Mouse (Mus musculus) heart, embryonic 14.5 days (tissue): ENCODE measurements around the gene Desi2. TPM values are rescaled to one million over a fixed set of nuclear protein-coding genes. Genes with fewer than 3 reads are reported as not detected.
"Not testable (repeated sequence)": the region's sequence is repeated elsewhere in the genome, so short reads cannot be mapped to it uniquely, and the experiment has no call there.

ENCODE experiments used
- ATAC-seq: fragments of 200-750 bp; cut with Nextera tagmentation; 2 replicates; pipeline ENCODE4 v1.8.0; 2017; ENCODE audit warnings: low read depth, moderate TSS enrichment; ENCODE audit not compliant: insufficient number of reproducible peaks, insufficient read depth, low FRiP score
- H3K27ac ChIP-seq, 2 experiments: fragments of 200-500 bp in 1 of 2; fragments of 300-500 bp in 1 of 2; sonication (generic) in 1 of 2; replicated peaks in 1 of 2; 2 replicates each; pipeline ENCODE4 v1.5.1; 2012 to 2014; ENCODE audit warnings: low read depth in 2 of 2, low read length in 2 of 2, control low read depth in 1 of 2, mild to moderate bottlenecking in 1 of 2, mixed read lengths in 1 of 2; ENCODE audit not compliant: control insufficient read depth in 1 of 2, insufficient read depth in 1 of 2
- H3K27me3 ChIP-seq: fragments of 300-500 bp; sonication (generic); 2 replicates; pipeline ENCODE4 v1.6.1; 2014; ENCODE audit warnings: mild to moderate bottlenecking, low read length, control low read depth; ENCODE audit not compliant: control insufficient read depth, insufficient read depth
- H3K36me3 ChIP-seq: fragments of 300-500 bp; sonication (generic); 2 replicates; pipeline ENCODE4 v1.6.1; 2014; ENCODE audit warnings: mild to moderate bottlenecking, control low read depth, low read length, mixed read lengths; ENCODE audit not compliant: control insufficient read depth, insufficient read depth
- H3K4me1 ChIP-seq, 2 experiments: fragments of 200-500 bp in 1 of 2; fragments of 300-500 bp in 1 of 2; sonication (generic) in 1 of 2; 2 replicates each; pipeline ENCODE4 v1.6.1; 2012 to 2014; ENCODE audit warnings: low read length in 2 of 2, control low read depth in 1 of 2, mixed read lengths in 1 of 2; ENCODE audit not compliant: control insufficient read depth in 2 of 2, insufficient read depth in 2 of 2
- H3K4me2 ChIP-seq: fragments of 300-500 bp; sonication (generic); 2 replicates; pipeline ENCODE4 v1.6.1; 2014; ENCODE audit warnings: mild to moderate bottlenecking, low read length
- H3K4me3 ChIP-seq, 2 experiments: fragments of 200-500 bp in 1 of 2; fragments of 300-500 bp in 1 of 2; sonication (generic) in 1 of 2; 2 replicates each; pipeline ENCODE4 v1.5.1; 2012 to 2014; ENCODE audit warnings: low read length in 2 of 2, mild to moderate bottlenecking in 2 of 2, control low read depth in 1 of 2, low read depth in 1 of 2, moderate library complexity in 1 of 2; ENCODE audit not compliant: control insufficient read depth in 1 of 2, insufficient read depth in 1 of 2
- H3K9ac ChIP-seq: fragments of 300-500 bp; sonication (generic); 2 replicates; pipeline ENCODE4 v1.6.1; 2014; ENCODE audit warnings: mild to moderate bottlenecking, low read length
- H3K9me3 ChIP-seq: fragments of 300-500 bp; sonication (generic); 2 replicates; pipeline ENCODE4 v1.6.1; 2016; ENCODE audit warnings: low read length, control low read depth; ENCODE audit not compliant: control insufficient read depth
- WGBS: fragments of 180-500 bp; shearing (Covaris S2); extraction: QIAGEN DNeasy Blood & Tissue Kit; methylation state at CpG from one replicate; pipeline ENCODE4 v1.1.7; 2014; 5-methylcytosine and 5-hydroxymethylcytosine counted together
- polyA plus RNA-seq: library from polyadenylated mRNA; unstranded; fragments of >200 nt; fragmentation: Nextera tagmentation; extraction: Ambion mirVana; gene quantifications from 2 replicates; pipeline ENCODE4 v1.2.1, GENCODE M21; 2014

Desi2 gene
- 25.9 and 30.7 TPM in 2 replicates for polyA plus RNA-seq

GRCm38 (mm10) chr1:178187216-178187791 is at the start of gene Desi2:
Desi2 (plus strand) TSS chr1:178187417.
- H3K4me3 ChIP-seq, result peak within 1 kb of the TSS; percentile 64 to 90
- peak within 1 kb of the TSS; percentile 81 for H3K4me2 ChIP-seq
- under 1% methylated on average over 34 of the region's 37 CpGs for WGBS
- peaks cover 0 to 19% of the 10 kb centered on the region in 2 experiments; a peak in 2 of 4 replicates for H3K4me1 ChIP-seq
- H3K27me3 ChIP-seq, H3K9me3 ChIP-seq, H3K36me3 ChIP-seq: not testable (repeated sequence)
- peak; percentile 100 for ATAC-seq
- peak within 1 kb of the TSS; percentile 81 to 82 for H3K27ac ChIP-seq
- peak within 1 kb of the TSS; percentile 73 for H3K9ac ChIP-seq

- not testable (repeated sequence) for H3K9me3 ChIP-seq, ATAC-seq, H3K27me3 ChIP-seq, H3K4me1 ChIP-seq, H3K27ac ChIP-seq, H3K4me2 ChIP-seq, H3K4me3 ChIP-seq, H3K36me3 ChIP-seq, H3K9ac ChIP-seq
- WGBS, result 0% methylated on average over 1 of the region's 2 CpGs
Observed at GRCm38 (mm10) chr1:178146513-178146912, 40.7 kb upstream of the Desi2 start.

GRCm38 (mm10) chr1:178146915-178147314 is 40.3 kb upstream of the Desi2 start:
- not testable (repeated sequence) for H3K36me3 ChIP-seq, H3K4me3 ChIP-seq, H3K9me3 ChIP-seq, ATAC-seq, H3K4me2 ChIP-seq, H3K27ac ChIP-seq, H3K4me1 ChIP-seq, H3K9ac ChIP-seq, H3K27me3 ChIP-seq
- WGBS, result 69% methylated on average over 3 of the region's 4 CpGs

GRCm38 (mm10) chr1:178182251-178182650 is 5.0 kb upstream of the Desi2 start:
- H3K36me3 ChIP-seq, result no peaks in the 10 kb centered on the region
- 87% methylated on average over 2 of the region's 2 CpGs for WGBS

GRCm38 (mm10) chr1:178185591-178185990 is 1.6 kb upstream of the Desi2 start:
- H3K4me3 ChIP-seq, result no peak overlapping the region
- H3K4me2 ChIP-seq, result no peak overlapping the region
- no peak overlapping the region for H3K9ac ChIP-seq
- H3K27me3 ChIP-seq, result no peaks in the 10 kb centered on the region
- no peak for ATAC-seq
- H3K4me1 ChIP-seq, result peaks cover 0 to 12% of the 10 kb centered on the region in 2 experiments; a peak in 2 of 4 replicates
- H3K27ac ChIP-seq, result no peak overlapping the region
- no peaks in the 10 kb centered on the region for H3K36me3 ChIP-seq
- no peaks in the 10 kb centered on the region for H3K9me3 ChIP-seq

More at GRCm38 (mm10) chr1:178182251-178182650, 5.0 kb upstream of the Desi2 start:
- no peak overlapping the region for H3K4me2 ChIP-seq
- no peaks in the 10 kb centered on the region for H3K9me3 ChIP-seq
- no peak for ATAC-seq
- no peaks in the 10 kb centered on the region for H3K27me3 ChIP-seq
- H3K4me3 ChIP-seq, result no peak overlapping the region
- no peaks in the 10 kb centered on the region; a peak in 1 of 4 replicates for H3K4me1 ChIP-seq
- no peak overlapping the region for H3K27ac ChIP-seq
- H3K9ac ChIP-seq, result no peak overlapping the region

GRCm38 (mm10) chr1:178187810-178188209 is 593 bp downstream of the Desi2 start:
- Histone ChIP-seq H3K4me3 (peak overlapping the region; percentile 64 to 90), H3K27ac (peak overlapping the region; percentile 80 to 82), H3K9ac (peak overlapping the region; percentile 71), H3K4me2 (peak overlapping the region; percentile 43), H3K4me1 (peaks cover 0 to 19% of the 10 kb centered on the region in 2 experiments; a peak in 2 of 4 replicates)
- H3K9me3 ChIP-seq, H3K27me3 ChIP-seq, H3K36me3 ChIP-seq: not testable (repeated sequence)
- WGBS, result under 1% methylated on average over 19 of the region's 38 CpGs
- peak; percentile 71 for ATAC-seq

GRCm38 (mm10) chr1:178188386-178188785 is 1.2 kb downstream of the Desi2 start:
- Histone ChIP-seq H3K27me3 (no peaks in the 10 kb centered on the region), H3K4me1 (peaks cover 0 to 19% of the 10 kb centered on the region in 2 experiments; a peak in 2 of 4 replicates), H3K4me2 (peak overlapping the region; percentile 81), H3K9ac (peak overlapping the region; percentile 73), H3K36me3 (0 out of 2 replicates have a peak, but pooled peaks cover 2% of the 10 kb centered on the region), H3K27ac (peak overlapping the region in 1 of 2 experiments; percentile 47; a peak in 1 of 4 replicates), H3K9me3 (no peaks in the 10 kb centered on the region), H3K4me3 (peak overlapping the region; percentile 47 to 49)
- WGBS, result 6% methylated on average over 13 of the region's 13 CpGs
- ATAC-seq, result no peak
